Mouse (Mus musculus): ENCODE data around the gene Ell. TPM values are rescaled to one million over a fixed set of nuclear protein-coding genes. Genes with fewer than 3 reads are reported as not detected.

Ell gene
- polyA plus RNA-seq, 1 experiment from 2014 or later, result 20.9 TPM

GRCm38 (mm10) chr8:70613763-70614162, 74.5 kb downstream of the Ell start:
- 12% methylated on average over 1 of the region's 1 CpGs for WGBS
- Histone ChIP-seq H3K9ac (no peak overlapping the region), H3K36me3 (no peaks in the 10 kb centered on the region), H3K27ac (replicated peaks) (no peak overlapping the region), H3K9me3 (no peaks in the 10 kb centered on the region), H3K27me3 (no peaks in the 10 kb centered on the region), H3K4me2 (no peak overlapping the region), H3K4me1 (replicated peaks) (peaks cover 29% of the 10 kb centered on the region), H3K4me3 (no peak overlapping the region)
- no peak for ATAC-seq (ENCODE audit: low FRiP score, low read depth)

GRCm38 (mm10) chr8:70614469-70614868, 75.2 kb downstream of the Ell start:
- no peak overlapping the region for H3K27ac ChIP-seq (replicated peaks)
- no peaks in the 10 kb centered on the region for H3K9me3 ChIP-seq
- H3K4me1 ChIP-seq (replicated peaks), result peaks cover 22% of the 10 kb centered on the region
- no peak for ATAC-seq (ENCODE audit: low FRiP score, low read depth)
- H3K9ac ChIP-seq, result no peak overlapping the region
- H3K4me2 ChIP-seq, result no peak overlapping the region
- H3K4me3 ChIP-seq, result no peak overlapping the region
- WGBS, result 65% methylated on average over 5 of the region's 5 CpGs
- H3K36me3 ChIP-seq, result no peaks in the 10 kb centered on the region
- H3K27me3 ChIP-seq, result no peaks in the 10 kb centered on the region

GRCm38 (mm10) chr8:70615281-70615680, 76.0 kb downstream of the Ell start:
- H3K9ac ChIP-seq, result no peak overlapping the region
- no peak overlapping the region for H3K27ac ChIP-seq (replicated peaks)
- H3K9me3 ChIP-seq, result no peaks in the 10 kb centered on the region
- no peaks in the 10 kb centered on the region for H3K27me3 ChIP-seq
- no peak for ATAC-seq (ENCODE audit: low FRiP score, low read depth)
- no peaks in the 10 kb centered on the region for H3K36me3 ChIP-seq
- no peak overlapping the region for H3K4me2 ChIP-seq
- WGBS, result 87% methylated on average over 8 of the region's 8 CpGs
- peaks cover 13% of the 10 kb centered on the region for H3K4me1 ChIP-seq (replicated peaks)
- H3K4me3 ChIP-seq, result no peak overlapping the region

DNA sequence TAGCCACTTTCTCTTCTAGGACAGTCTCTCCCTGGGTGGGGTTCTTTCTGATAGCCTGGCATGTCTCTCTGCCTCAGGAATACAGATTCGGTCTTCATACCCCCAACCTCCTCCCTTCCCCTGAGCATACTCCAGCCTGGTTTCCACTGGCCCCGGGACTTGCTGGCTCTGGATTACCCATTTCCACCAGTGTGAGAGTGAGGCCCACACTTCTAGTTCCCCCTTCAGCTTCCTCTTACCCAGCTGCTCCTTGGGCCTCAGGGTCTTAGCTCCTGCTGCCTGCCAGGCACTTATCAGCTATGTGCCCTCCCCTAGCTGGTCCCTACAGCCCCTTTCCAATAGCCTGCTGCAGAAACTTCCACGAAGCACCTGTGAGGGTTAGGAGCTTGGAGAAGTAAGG, 76.6 kb downstream of the Ell start, which contains the start of gene Lrrc25:
Gene Lrrc25, plus strand, starts transcription at position 262 of the 400 bp plus-strand sequence.
- Histone ChIP-seq H3K9ac (no peak within 1 kb of the TSS), H3K4me2 (no peak within 1 kb of the TSS), H3K9me3 (no peaks in the 10 kb centered on the region), H3K27ac (replicated peaks) (no peak within 1 kb of the TSS), H3K36me3 (no peaks in the 10 kb centered on the region), H3K4me1 (replicated peaks) (peaks cover 9% of the 10 kb centered on the region), H3K27me3 (no peaks in the 10 kb centered on the region), H3K4me3 (no peak within 1 kb of the TSS)
- 84% methylated on average over 3 of the region's 3 CpGs for WGBS
- ATAC-seq (ENCODE audit: low FRiP score, low read depth), result no peak

GRCm38 (mm10) chr8:70616645-70617044, 77.4 kb downstream of the Ell start:
- H3K27me3 ChIP-seq, result no peaks in the 10 kb centered on the region
- no peak for ATAC-seq (ENCODE audit: low FRiP score, low read depth)
- no peaks in the 10 kb centered on the region for H3K9me3 ChIP-seq
- H3K27ac ChIP-seq (replicated peaks), result no peak overlapping the region
- no peak overlapping the region for H3K9ac ChIP-seq
- no peak overlapping the region for H3K4me2 ChIP-seq
- 50% methylated on average over 11 of the region's 11 CpGs for WGBS
- H3K4me1 ChIP-seq (replicated peaks), result peaks cover 2% of the 10 kb centered on the region
- no peaks in the 10 kb centered on the region for H3K36me3 ChIP-seq
- no peak overlapping the region for H3K4me3 ChIP-seq

DNA sequence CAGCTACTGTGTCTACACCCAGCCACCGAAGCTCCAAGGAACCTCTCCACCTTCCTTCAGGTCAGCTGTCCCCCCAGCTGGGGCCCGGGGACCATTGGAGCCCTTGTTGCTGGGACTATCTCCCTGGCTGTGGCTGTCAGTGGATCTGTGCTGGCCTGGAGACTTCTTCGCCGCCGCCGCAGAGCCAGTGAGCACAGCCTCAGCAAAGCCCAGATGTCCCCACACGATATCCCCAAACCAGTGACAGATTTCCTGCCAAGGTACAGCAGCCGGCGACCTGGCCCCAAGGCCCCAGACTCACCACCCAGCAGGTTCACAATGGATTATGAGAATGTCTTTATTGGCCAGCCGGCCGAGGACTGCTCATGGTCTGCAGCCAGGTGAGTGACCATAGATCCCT, 78.7 kb downstream of the Ell start:
- WGBS, result 81% methylated on average over 11 of the region's 11 CpGs
- no peaks in the 10 kb centered on the region for H3K4me1 ChIP-seq (replicated peaks)

GRCm38 (mm10) chr8:70618888-70619334, 79.7 kb downstream of the Ell start:
- H3K4me2 ChIP-seq, result no peak overlapping the region

More for the DNA sequence above, 78.7 kb downstream of the Ell start:
- ATAC-seq (ENCODE audit: low FRiP score, low read depth), result no peak
- Histone ChIP-seq H3K27me3 (0 out of 2 replicates have a peak, but pooled peaks cover 1% of the 10 kb centered on the region), H3K4me2 (no peak overlapping the region), H3K9ac (no peak overlapping the region), H3K4me3 (no peak overlapping the region), H3K36me3 (no peaks in the 10 kb centered on the region), H3K9me3 (no peaks in the 10 kb centered on the region), H3K27ac (replicated peaks) (no peak overlapping the region)

GRCm38 (mm10) chr8:70622220-70622619, 83.0 kb downstream of the Ell start:
- ATAC-seq (ENCODE audit: low FRiP score, low read depth), result no peak
- H3K27me3 ChIP-seq, result 0 out of 2 replicates have a peak, but pooled peaks cover 3% of the 10 kb centered on the region
- no peak overlapping the region for H3K9ac ChIP-seq
- H3K4me2 ChIP-seq, result no peak overlapping the region
- H3K27ac ChIP-seq (replicated peaks), result no peak overlapping the region
- no peaks in the 10 kb centered on the region for H3K9me3 ChIP-seq
- no peaks in the 10 kb centered on the region for H3K4me1 ChIP-seq (replicated peaks)
- no peaks in the 10 kb centered on the region for H3K36me3 ChIP-seq
- 68% methylated on average over 3 of the region's 3 CpGs for WGBS
- no peak overlapping the region for H3K4me3 ChIP-seq

More at GRCm38 (mm10) chr8:70618888-70619334, 79.7 kb downstream of the Ell start:
- Histone ChIP-seq H3K9ac (no peak overlapping the region), H3K27ac (replicated peaks) (no peak overlapping the region), H3K36me3 (no peaks in the 10 kb centered on the region), H3K27me3 (0 out of 2 replicates have a peak, but pooled peaks cover 3% of the 10 kb centered on the region), H3K4me1 (replicated peaks) (no peaks in the 10 kb centered on the region), H3K4me3 (no peak overlapping the region), H3K9me3 (no peaks in the 10 kb centered on the region)
- 27% methylated on average over 9 of the region's 9 CpGs for WGBS
- ATAC-seq (ENCODE audit: low FRiP score, low read depth), result 0 out of 2 replicates have a peak, but pooled peaks have one; percentile 10

- no peak for ATAC-seq (ENCODE audit: low FRiP score, low read depth)
- 14% methylated on average over 5 of the region's 5 CpGs for WGBS
- H3K36me3 ChIP-seq, result no peaks in the 10 kb centered on the region
- no peak overlapping the region for H3K4me2 ChIP-seq
- H3K27ac ChIP-seq (replicated peaks), result no peak overlapping the region
- H3K9me3 ChIP-seq, result no peaks in the 10 kb centered on the region
- H3K4me3 ChIP-seq, result no peak overlapping the region
- H3K9ac ChIP-seq, result no peak overlapping the region
- H3K4me1 ChIP-seq (replicated peaks), result peaks cover 13% of the 10 kb centered on the region
- H3K27me3 ChIP-seq, result 0 out of 2 replicates have a peak, but pooled peaks cover 3% of the 10 kb centered on the region
These were observed 85.8 kb downstream of the Ell start for GRCm38 (mm10) chr8:70625104-70625503.

- H3K27me3 ChIP-seq, result peaks cover 8% of the 10 kb centered on the region; the same call in 1 of the 2 replicates
- H3K9ac ChIP-seq, result no peak overlapping the region
- no peaks in the 10 kb centered on the region for H3K9me3 ChIP-seq
- no peak overlapping the region for H3K4me2 ChIP-seq
- WGBS, result 86% methylated on average over 5 of the region's 5 CpGs
- no peak for ATAC-seq (ENCODE audit: low FRiP score, low read depth)
- no peak overlapping the region for H3K27ac ChIP-seq (replicated peaks)
- peaks cover 26% of the 10 kb centered on the region for H3K4me1 ChIP-seq (replicated peaks)
- no peaks in the 10 kb centered on the region for H3K36me3 ChIP-seq
- no peak overlapping the region for H3K4me3 ChIP-seq
These were observed 87.8 kb downstream of the Ell start for GRCm38 (mm10) chr8:70627041-70627440.

DNA sequence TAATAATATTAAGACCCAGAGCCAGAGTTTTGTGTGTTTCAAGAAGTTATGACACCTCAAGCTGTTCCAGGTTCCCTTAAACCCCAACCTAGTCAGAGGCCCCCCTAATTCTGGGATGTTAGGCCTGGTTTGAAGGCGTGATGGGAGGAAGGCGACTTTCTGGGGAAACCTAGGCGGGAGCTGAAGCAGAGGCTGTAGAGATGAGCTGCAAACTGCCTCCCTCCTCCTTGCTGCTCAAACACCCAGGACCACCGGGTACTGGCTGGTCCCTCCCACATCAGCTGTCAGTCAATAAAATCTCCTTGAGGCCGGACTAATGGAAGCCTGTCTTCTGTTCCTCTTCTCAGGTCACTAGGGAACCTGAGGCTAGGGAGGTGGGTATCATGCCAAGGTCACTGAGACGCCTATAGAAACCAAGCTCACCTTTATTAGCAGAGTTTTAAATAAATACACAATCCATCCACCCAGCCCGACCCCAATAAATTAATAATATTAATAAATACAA, 89.8 kb downstream of the Ell start:
- WGBS, result 59% methylated on average over 7 of the region's 7 CpGs
- no peaks in the 10 kb centered on the region for H3K9me3 ChIP-seq

DNA sequence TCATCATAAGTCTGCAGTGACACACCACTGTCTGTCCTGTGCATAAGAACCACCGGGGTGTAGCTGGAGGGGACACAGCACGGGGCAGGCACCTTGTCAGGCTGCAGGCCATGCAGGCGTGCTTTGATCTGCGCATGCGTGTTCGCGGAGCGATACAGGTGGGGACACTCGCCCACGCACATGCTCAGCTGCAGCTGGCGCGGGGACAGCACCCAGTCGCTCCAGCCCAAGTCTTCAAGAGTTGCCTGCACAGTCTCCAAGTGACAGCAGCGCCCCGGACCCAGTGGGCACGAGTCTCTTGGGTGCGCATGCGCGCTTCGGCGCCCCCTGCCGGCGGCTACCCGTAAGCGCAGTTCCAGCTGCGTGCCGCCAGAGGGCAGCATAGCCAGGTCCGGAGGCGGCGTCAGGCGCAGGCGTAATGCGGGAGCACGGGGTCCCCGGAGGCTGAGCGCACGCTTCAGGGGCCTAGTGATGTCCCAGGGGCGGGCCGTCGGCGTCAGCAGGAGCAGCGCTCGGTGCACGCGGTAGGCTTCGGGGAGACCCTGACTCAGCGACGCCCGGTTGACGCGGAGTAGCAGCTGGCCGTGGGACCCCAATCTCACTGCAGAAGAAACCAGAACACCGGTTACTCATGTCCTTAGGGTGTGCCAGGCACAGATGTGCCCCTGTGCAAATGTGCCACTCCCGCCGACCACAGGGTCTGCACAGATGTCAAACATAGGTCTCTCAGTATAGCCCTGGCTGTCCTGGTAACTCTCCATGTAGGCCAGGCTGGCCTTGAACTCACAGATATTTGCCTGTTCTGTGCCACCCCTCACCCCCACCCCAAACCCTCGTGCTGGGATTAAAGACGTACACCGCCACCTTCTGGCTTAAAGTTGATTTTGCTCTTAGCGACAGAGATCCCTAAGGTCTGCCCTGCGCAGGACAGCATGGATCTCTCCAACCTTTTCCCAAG, 90.6 kb downstream of the Ell start:
- H3K4me2 ChIP-seq, result peak overlapping the region; percentile 78
- peak overlapping the region; percentile 68 for H3K27ac ChIP-seq (replicated peaks)
- no peaks in the 10 kb centered on the region for H3K9me3 ChIP-seq
- H3K36me3 ChIP-seq, result no peaks in the 10 kb centered on the region
- peaks cover 5% of the 10 kb centered on the region; the same call in 1 of the 2 replicates for H3K27me3 ChIP-seq
- peaks cover 26% of the 10 kb centered on the region for H3K4me1 ChIP-seq (replicated peaks)
- WGBS, result under 1% methylated on average over 60 of the region's 60 CpGs
- peak overlapping the region; percentile 56 for H3K9ac ChIP-seq
- H3K4me3 ChIP-seq, result peak overlapping the region; percentile 49
- ATAC-seq (ENCODE audit: low FRiP score, low read depth), result peak; percentile 93

More for the DNA sequence above, 89.8 kb downstream of the Ell start:
- H3K36me3 ChIP-seq, result no peaks in the 10 kb centered on the region
- peak overlapping the region; percentile 49 for H3K4me3 ChIP-seq
- peaks cover 26% of the 10 kb centered on the region for H3K4me1 ChIP-seq (replicated peaks)
- H3K9ac ChIP-seq, result peak overlapping the region; percentile 56
- H3K27ac ChIP-seq (replicated peaks), result peak overlapping the region; percentile 68
- peak overlapping the region; percentile 78 for H3K4me2 ChIP-seq
- H3K27me3 ChIP-seq, result peaks cover 5% of the 10 kb centered on the region; the same call in 1 of the 2 replicates
- 0 out of 2 replicates have a peak, but pooled peaks have one; percentile 2 for ATAC-seq (ENCODE audit: low FRiP score, low read depth)
